Comparison of ENCODE assay signal across 20 mouse cellular contexts in genomic region chr11:89067871-89068490, GRCm38 (mm10). TPM values are rescaled to one million over a fixed set of nuclear protein-coding genes. Genes with fewer than 3 reads are reported as not detected.
DNase-seq lines count a peak whose midpoint lies in the region; ATAC-seq and TF ChIP-seq lines count a peak whose summit lies in the region.
"Had no signal": no experiment of that assay in that cellular context is flagged by ENCODE, and none has a peak within 500 bp of the region (broad histone marks: within the 10 kb centered on the region; RNA-seq: fewer than 3 reads in every experiment).

No protein-coding gene starts in this region.

- ATAC-seq in heart, embryonic 12.5 days (ENCODE audit: insufficient number of reproducible peaks, low FRiP score) = no peak
- no peak for ATAC-seq in lung, embryonic 15.5 days (ENCODE audit: borderline replicate concordance, extremely low read depth, low FRiP score, low TSS enrichment)
- no peak for ATAC-seq in forebrain, embryonic 13.5 days
- ATAC-seq: activated CD4-positive, CD25-positive, alpha-beta regulatory T cell, adult 4 months; liver, postnatal 0 days had no signal

- H3K9me3 ChIP-seq in heart, embryonic 12.5 days (replicated peaks) = no peaks in the 10 kb centered on the region
- no peaks in the 10 kb centered on the region for H3K9me3 ChIP-seq in lung, embryonic 15.5 days
- H3K9me3 ChIP-seq in ES-E14 (ENCODE audit: control insufficient read depth, insufficient read depth, low read depth, low read length) = no peaks in the 10 kb centered on the region
- H3K9me3 ChIP-seq in limb, embryonic 10.5 days (replicated peaks) = no peaks in the 10 kb centered on the region
- H3K9me3 ChIP-seq in forebrain, embryonic 13.5 days (replicated peaks) = no peaks in the 10 kb centered on the region

- H3K4me2 ChIP-seq in heart, embryonic 12.5 days = no peak overlapping the region
- H3K4me2 ChIP-seq in lung, embryonic 15.5 days = no peak overlapping the region
- no peak overlapping the region for H3K4me2 ChIP-seq in forebrain, embryonic 13.5 days

- in situ Hi-C loops in ES-E14 (cut with MboI; ENCODE audit: low sequenced_read_pairs in 2 of 2, unreplicated experiment in 2 of 2) = no loop called here

- H3K36me3 ChIP-seq in heart, embryonic 12.5 days = no peaks in the 10 kb centered on the region
- H3K36me3 ChIP-seq in lung, embryonic 15.5 days = no peaks in the 10 kb centered on the region
- H3K36me3 ChIP-seq in ES-E14 (ENCODE audit: control insufficient read depth, insufficient read depth, low read length, poor library complexity, severe bottlenecking) = no peaks in the 10 kb centered on the region
- no peaks in the 10 kb centered on the region for H3K36me3 ChIP-seq in splenic B cell, adult 2 months (ENCODE audit: control insufficient read depth, insufficient read depth, low read length, poor library complexity, severe bottlenecking)
- no peaks in the 10 kb centered on the region for H3K36me3 ChIP-seq in limb, embryonic 10.5 days
- H3K36me3 ChIP-seq in forebrain, embryonic 13.5 days (ENCODE audit: poor library complexity, severe bottlenecking) = no peaks in the 10 kb centered on the region

- peak; percentile 20 to 44 for DNase-seq in heart, adult 18-20 months
- DNase-seq in lung, postnatal 10 days = no peak
- peak; percentile 85 for DNase-seq in ES-E14 (ENCODE audit: low read depth, low spot score)
- peak; percentile 31 for DNase-seq in splenic B cell, adult 2 months (ENCODE audit: low read depth, low spot score)
- no peak for DNase-seq in limb, embryonic 10.5 days (ENCODE audit: low spot score)
- DNase-seq: B cell, adult 2 months; gastrocnemius, postnatal 14 days; layer of hippocampus, adult 9-11 months; liver, postnatal 0 days; retina, postnatal 1 day had no signal

- H3K27ac ChIP-seq in heart, embryonic 12.5 days (ENCODE audit: poor library complexity, severe bottlenecking) = no peak overlapping the region
- H3K27ac ChIP-seq in lung, embryonic 15.5 days = peak overlapping the region; percentile 61
- peak overlapping the region; percentile 97 for H3K27ac ChIP-seq in ES-E14 (ENCODE audit: insufficient read depth, low read depth, low read length, poor library complexity, severe bottlenecking)
- no peak overlapping the region for H3K27ac ChIP-seq in limb, embryonic 10.5 days
- no peak overlapping the region for H3K27ac ChIP-seq in forebrain, embryonic 13.5 days
- H3K27ac ChIP-seq: kidney, postnatal 0 days had no signal

- H3K4me1 ChIP-seq in heart, embryonic 12.5 days (replicated peaks) = peaks cover 12% of the 10 kb centered on the region; the same call in 1 of the 2 replicates
- H3K4me1 ChIP-seq in lung, embryonic 15.5 days = no peaks in the 10 kb centered on the region; the same call in 1 of the 2 replicates
- H3K4me1 ChIP-seq in ES-E14 (ENCODE audit: control insufficient read depth in 2 of 2, insufficient read depth in 2 of 2, low read length in 2 of 2, poor library complexity in 1 of 2) = peaks cover 8 to 18% of the 10 kb centered on the region in 2 experiments
- peaks cover 6% of the 10 kb centered on the region; the same call in 1 of the 2 replicates for H3K4me1 ChIP-seq in limb, embryonic 10.5 days
- H3K4me1 ChIP-seq in forebrain, embryonic 13.5 days = no peaks in the 10 kb centered on the region

- no peak overlapping the region for H3K9ac ChIP-seq in heart, embryonic 12.5 days
- H3K9ac ChIP-seq in lung, embryonic 15.5 days = no peak overlapping the region
- peak overlapping the region; percentile 50 for H3K9ac ChIP-seq in ES-E14 (ENCODE audit: insufficient read depth, low read depth, low read length, poor library complexity, severe bottlenecking)
- H3K9ac ChIP-seq in forebrain, embryonic 13.5 days = no peak overlapping the region
- H3K9ac ChIP-seq: liver, postnatal 0 days had no signal

- H3K4me3 ChIP-seq in heart, embryonic 12.5 days = no peak overlapping the region
- H3K4me3 ChIP-seq in lung, embryonic 15.5 days = no peak overlapping the region
- H3K4me3 ChIP-seq in ES-E14 (ENCODE audit: insufficient read depth in 1 of 2, low read depth in 1 of 2, low read length in 2 of 2, poor library complexity in 1 of 2, severe bottlenecking in 1 of 2) = peak overlapping the region; percentile 7 to 31; a peak in 1 of 4 replicates
- no peak overlapping the region for H3K4me3 ChIP-seq in limb, embryonic 10.5 days
- H3K4me3 ChIP-seq in forebrain, embryonic 13.5 days = no peak overlapping the region

- 55% methylated on average over 11 of the region's 11 CpGs for WGBS in heart, embryonic 12.5 days
- WGBS in lung, embryonic 15.5 days = 56% methylated on average over 11 of the region's 11 CpGs
- WGBS in limb, embryonic 10.5 days = 73% methylated on average over 11 of the region's 11 CpGs
- 80% methylated on average over 11 of the region's 11 CpGs for WGBS in forebrain, embryonic 13.5 days

- no peaks in the 10 kb centered on the region; the same call in 1 of the 2 replicates for H3K27me3 ChIP-seq in heart, embryonic 12.5 days (replicated peaks)
- no peaks in the 10 kb centered on the region for H3K27me3 ChIP-seq in lung, embryonic 15.5 days
- H3K27me3 ChIP-seq in splenic B cell, adult 2 months (ENCODE audit: control insufficient read depth, insufficient read depth, low read length, poor library complexity, severe bottlenecking) = no peaks in the 10 kb centered on the region
- no peaks in the 10 kb centered on the region for H3K27me3 ChIP-seq in limb, embryonic 10.5 days (ENCODE audit: low read depth, poor library complexity, severe bottlenecking)
- H3K27me3 ChIP-seq in forebrain, embryonic 13.5 days = no peaks in the 10 kb centered on the region

TF ChIP-seq in ES-E14, 5 proteins besides CTCF, POLR2A, EP300 and RAD21:
- TF ChIP-seq MAFK (IDR thresholded peaks at IDR 0.05; ENCODE audit: insufficient read depth, low read depth, low read length) (no peak), ZC3H11A (IDR thresholded peaks at IDR 0.05; ENCODE audit: borderline replicate concordance, low read depth, low read length) (no peak), CHD2 (IDR thresholded peaks at IDR 0.05; ENCODE audit: low read depth, low read length) (peak; percentile 68; the same call in 1 of the 2 replicates), HCFC1 (IDR thresholded peaks at IDR 0.05; ENCODE audit: borderline replicate concordance, insufficient read depth, low read length) (no peak)
TF ChIP-seq in ES-E14: peak in this region for 1.

RNA-seq across cellular contexts. Expression of gene Dgke, which starts 1.3 kb away (rescaled TPM):
- total RNA-seq in heart, adult 18-20 months (2021) = 1 to 10 TPM; 8.6 to 10.0 TPM
- polyA plus RNA-seq in heart, embryonic 12.5 days (2016; fragmentation: Nextera tagmentation; extraction: Ambion mirVana) = 7.2 and 8.2 TPM in 2 replicates
- 5.5 and 5.8 TPM in 2 replicates for polyA plus RNA-seq in lung, embryonic 15.5 days (2015; fragmentation: Nextera tagmentation; extraction: Ambion mirVana)
- 24.2 and 30.4 TPM in 2 replicates for total RNA-seq in ES-E14 (2012; rRNA removed)
- 3.7 and 5.6 TPM in 2 replicates for polyA plus RNA-seq in limb, embryonic 10.5 days (2016; fragmentation: Nextera tagmentation; extraction: Ambion mirVana)
- 8.7 and 9.9 TPM in 2 replicates for polyA plus RNA-seq in forebrain, embryonic 13.5 days (2015; fragmentation: Nextera tagmentation; extraction: Ambion mirVana)

RNA-seq across cellular contexts. Expression of gene Gm525, which starts 5.7 kb away (rescaled TPM):
- not detected for total RNA-seq in heart, adult 18-20 months (2021)
- not detected in 2 replicates for polyA plus RNA-seq in heart, embryonic 12.5 days (2016; fragmentation: Nextera tagmentation; extraction: Ambion mirVana)
- polyA plus RNA-seq in lung, embryonic 15.5 days (2015; fragmentation: Nextera tagmentation; extraction: Ambion mirVana) = 0.53 and 2.2 TPM in 2 replicates
- total RNA-seq in ES-E14 (2012; rRNA removed) = 3.6 and 5.9 TPM in 2 replicates
- polyA plus RNA-seq in limb, embryonic 10.5 days (2016; fragmentation: Nextera tagmentation; extraction: Ambion mirVana) = not detected in 2 replicates
- polyA plus RNA-seq in forebrain, embryonic 13.5 days (2015; fragmentation: Nextera tagmentation; extraction: Ambion mirVana) = not detected in 2 replicates
- total RNA-seq: adrenal gland, postnatal 36 days; gastrocnemius, postnatal 14 days; megakaryocyte-erythroid progenitor cell, adult 5-6 weeks; neutrophil, adult 5-6 weeks had no signal
- polyA plus RNA-seq: activated CD4-positive, CD25-positive, alpha-beta regulatory T cell, adult 4 months; embryonic facial prominence, embryonic 11.5 days; hindbrain, embryonic 11.5 days had no signal

Comparison
In these comparisons a context has a peak if more than half of its experiments do, and no peak if none do; other contexts are left out.
1. DNase-seq: peak in heart, adult 18-20 months (2 of 2), ES-E14 (single experiment) and splenic B cell, adult 2 months (single experiment); none in lung, postnatal 10 days (single experiment) and limb, embryonic 10.5 days (single experiment).
2. H3K27ac ChIP-seq: peak in lung, embryonic 15.5 days (single experiment) and ES-E14 (single experiment); none in heart, embryonic 12.5 days (single experiment), limb, embryonic 10.5 days (single experiment) and forebrain, embryonic 13.5 days (single experiment).
3. H3K4me3 ChIP-seq: peak in ES-E14 (2 of 2); none in heart, embryonic 12.5 days (single experiment), lung, embryonic 15.5 days (single experiment), limb, embryonic 10.5 days (single experiment) and forebrain, embryonic 13.5 days (single experiment).